Mouse (Mus musculus) ES-E14 (cell line): ENCODE measurements at regions not wholly inside any gene's neighbourhood (a gene's known extent, or its start where the extent isn't known, plus 50 kb on each side); places are given as distances from the start of the nearest gene placed in this dataset.

Experiments
- CHD2 ChIP-seq: IDR thresholded peaks from 2 replicates; pipeline ENCODE4 v1.6.1; 2014; ENCODE audit warnings: mild to moderate bottlenecking, low read depth, low read length, inconsistent platforms
- HCFC1 ChIP-seq: IDR thresholded peaks from 2 replicates; pipeline ENCODE4 v1.6.1; 2012; ENCODE audit warnings: low read length, inconsistent platforms, borderline replicate concordance; ENCODE audit not compliant: insufficient read depth
- MAFK ChIP-seq: IDR thresholded peaks from 2 replicates; pipeline ENCODE4 v1.6.1; 2014; ENCODE audit warnings: mild to moderate bottlenecking, low read depth, low read length, inconsistent platforms; ENCODE audit not compliant: insufficient read depth
- ZC3H11A ChIP-seq: IDR thresholded peaks from 2 replicates; pipeline ENCODE4 v1.6.1; 2012; ENCODE audit warnings: low read depth, mild to moderate bottlenecking, inconsistent platforms, low read length, borderline replicate concordance
- ZNF384 ChIP-seq: IDR thresholded peaks from 2 replicates; pipeline ENCODE4 v1.6.1; 2012; ENCODE audit warnings: low read depth, low read length, inconsistent platforms

DNA sequence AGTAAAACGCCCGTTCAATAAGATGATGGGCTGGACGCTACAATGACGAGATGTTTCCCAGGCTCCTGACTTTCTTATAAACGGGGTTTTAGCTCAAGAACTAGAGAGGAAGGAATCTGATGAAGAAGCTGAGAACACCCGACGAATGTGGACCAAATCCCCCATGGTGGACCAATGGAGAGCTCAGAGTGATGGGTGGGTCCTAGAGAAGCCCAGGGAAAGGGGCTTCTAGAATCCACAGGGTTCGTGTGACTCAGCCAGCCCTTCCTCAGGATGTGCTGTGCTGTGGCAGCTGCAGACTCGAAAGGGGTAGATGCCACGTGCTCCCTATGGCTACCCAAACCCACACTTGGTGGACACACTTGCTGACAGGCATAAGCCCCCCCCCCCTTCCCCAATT lies 318.2 kb downstream of the Med13l start:
- TF ChIP-seq ZNF384 (no peak), CHD2 (no peak), ZC3H11A (no peak), HCFC1 (no peak), MAFK (no peak)
